Mouse (Mus musculus) erythroblast, embryonic 14.5 days (primary cell): ENCODE measurements around the gene Gm42715. TPM values are rescaled to one million over a fixed set of nuclear protein-coding genes. Genes with fewer than 3 reads are reported as not detected.

Experiments used
- H3K27me3 ChIP-seq: 2 replicates; pipeline ENCODE4 v1.6.1; 2012; ENCODE audit warnings: inconsistent platforms; ENCODE audit not compliant: control insufficient read depth
- H3K36me3 ChIP-seq: 2 replicates; pipeline ENCODE4 v1.6.1; 2012; ENCODE audit warnings: mild to moderate bottlenecking, inconsistent platforms; ENCODE audit not compliant: control insufficient read depth
- H3K4me1 ChIP-seq: 2 replicates; pipeline ENCODE4 v1.6.1; 2012; ENCODE audit warnings: inconsistent platforms; ENCODE audit not compliant: control insufficient read depth
- H3K4me3 ChIP-seq: replicated peaks from 2 replicates; pipeline ENCODE3; 2012; ENCODE audit warnings: moderate library complexity, mild to moderate bottlenecking, inconsistent platforms
- H3K9me3 ChIP-seq: 2 replicates; pipeline ENCODE4 v1.6.1; 2012; ENCODE audit warnings: low read length, inconsistent platforms, mixed read lengths; ENCODE audit not compliant: control insufficient read depth
- GATA1 ChIP-seq: IDR thresholded peaks from 2 replicates; pipeline ENCODE4 v1.6.1; 2012; ENCODE audit warnings: low read length, inconsistent platforms, mixed read lengths
- TAL1 ChIP-seq: IDR thresholded peaks from 3 replicates; pipeline ENCODE4 v1.6.1; 2012; ENCODE audit warnings: low read length, inconsistent platforms, mixed read lengths
- polyA plus RNA-seq: library from polyadenylated mRNA; stranded (reverse); fragments of >175 nt; gene quantifications from 2 replicates; pipeline ENCODE4 v1.2.3, GENCODE M21; 2012

The Gm42715 gene
- polyA plus RNA-seq, 1 experiment = 7.0 TPM

DNA sequence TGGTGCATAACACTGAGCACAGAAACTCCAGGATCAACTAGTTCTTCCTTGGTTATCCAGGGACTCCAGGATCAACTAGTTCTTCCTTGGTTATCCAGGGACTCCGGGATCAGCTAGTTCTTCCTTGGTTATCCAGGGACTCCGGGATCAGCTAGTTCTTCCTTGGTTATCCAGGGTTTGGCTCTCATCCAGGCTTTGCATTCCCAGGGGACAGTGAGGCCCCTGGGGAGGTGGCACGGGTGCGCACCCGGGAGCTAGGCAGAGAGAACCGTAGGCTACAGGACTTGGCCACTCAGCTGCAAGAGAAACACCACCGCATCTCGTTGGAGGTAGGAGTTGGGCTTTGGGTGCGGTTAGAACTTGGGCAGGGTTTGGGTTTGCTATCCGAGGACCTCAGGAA lies 71.7 kb downstream of the Gm42715 start:
- no peaks in the 10 kb centered on the region for H3K9me3 ChIP-seq
- H3K36me3 ChIP-seq = peaks cover 69% of the 10 kb centered on the region
- H3K27me3 ChIP-seq = no peaks in the 10 kb centered on the region
- TF ChIP-seq GATA1 = no peak
- no peak for TF ChIP-seq TAL1
- peaks cover 39% of the 10 kb centered on the region for H3K4me1 ChIP-seq
- no peak overlapping the region for H3K4me3 ChIP-seq

DNA sequence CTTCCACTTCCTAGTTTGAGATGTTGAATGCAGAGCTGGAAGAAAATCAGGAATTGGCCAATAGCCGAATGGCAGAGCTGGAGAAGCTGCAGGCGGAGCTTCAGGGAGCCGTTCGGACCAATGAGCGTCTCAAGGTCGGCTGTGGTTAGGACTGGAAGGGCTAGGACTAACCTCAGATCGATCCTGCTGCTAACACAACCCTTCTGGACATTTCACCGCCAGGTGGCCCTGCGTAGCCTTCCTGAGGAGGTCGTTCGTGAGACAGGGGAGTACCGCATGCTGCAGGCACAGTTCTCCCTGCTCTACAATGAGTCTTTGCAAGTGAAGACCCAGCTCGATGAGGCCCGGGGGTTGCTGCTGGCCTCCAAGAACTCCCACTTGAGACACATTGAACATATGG lies 73.2 kb downstream of the Gm42715 start:
- peaks cover 83% of the 10 kb centered on the region for H3K36me3 ChIP-seq
- H3K9me3 ChIP-seq = peaks cover 2% of the 10 kb centered on the region; the same call in 1 of the 2 replicates
- no peak overlapping the region for H3K4me3 ChIP-seq
- peaks cover 25% of the 10 kb centered on the region for H3K4me1 ChIP-seq
- TF ChIP-seq TAL1 (no peak), GATA1 (no peak)
- H3K27me3 ChIP-seq = no peaks in the 10 kb centered on the region

DNA sequence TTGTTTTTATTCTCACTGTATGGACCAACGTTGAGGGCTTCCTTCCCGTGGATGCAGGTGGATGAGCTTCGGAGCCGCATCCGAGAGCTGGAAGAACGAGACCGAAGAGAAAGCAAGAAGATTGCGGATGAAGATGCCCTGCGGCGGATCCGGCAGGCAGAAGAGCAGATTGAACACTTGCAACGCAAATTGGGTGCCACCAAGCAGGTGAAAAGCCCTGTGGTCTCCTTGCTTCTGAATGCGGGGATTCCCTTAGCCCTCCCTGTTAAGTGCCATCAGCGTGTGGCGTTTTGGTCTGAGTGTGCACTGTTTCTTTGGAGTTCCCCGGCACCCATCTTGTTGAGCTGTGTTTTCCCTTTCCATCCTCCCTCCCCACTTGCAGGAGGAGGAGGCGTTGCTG lies 77.4 kb downstream of the Gm42715 start:
- peaks cover 100% of the 10 kb centered on the region for H3K36me3 ChIP-seq
- H3K27me3 ChIP-seq = no peaks in the 10 kb centered on the region
- H3K4me3 ChIP-seq = no peak overlapping the region
- no peaks in the 10 kb centered on the region for H3K4me1 ChIP-seq
- no peak for TF ChIP-seq GATA1
- peaks cover 2% of the 10 kb centered on the region; the same call in 1 of the 2 replicates for H3K9me3 ChIP-seq

DNA sequence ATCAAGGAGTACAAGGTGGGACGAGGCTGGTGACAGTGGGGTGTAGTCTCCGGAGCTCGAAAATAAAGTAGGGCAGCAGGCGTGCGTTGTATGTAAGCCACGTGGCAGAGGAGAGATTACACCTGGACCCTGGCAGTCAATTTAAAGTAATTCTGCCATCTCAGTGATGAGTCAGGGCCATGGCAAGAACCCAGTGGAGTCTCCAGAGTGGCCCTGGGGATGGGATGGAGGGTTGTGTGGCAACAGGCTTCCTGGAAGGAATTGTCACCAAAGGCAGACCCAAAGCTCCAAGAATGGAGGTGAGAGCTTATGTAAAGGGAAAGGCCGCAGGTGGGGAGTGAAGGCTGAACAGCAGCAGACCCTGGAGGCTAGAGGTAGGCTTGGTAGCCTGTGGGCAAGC lies 81.2 kb downstream of the Gm42715 start:
- TF ChIP-seq TAL1 = no peak
- TF ChIP-seq GATA1 = no peak
- Histone ChIP-seq H3K9me3 (peaks cover 2% of the 10 kb centered on the region; the same call in 1 of the 2 replicates), H3K4me1 (no peaks in the 10 kb centered on the region), H3K27me3 (no peaks in the 10 kb centered on the region), H3K36me3 (peaks cover 94% of the 10 kb centered on the region), H3K4me3 (no peak overlapping the region)

DNA sequence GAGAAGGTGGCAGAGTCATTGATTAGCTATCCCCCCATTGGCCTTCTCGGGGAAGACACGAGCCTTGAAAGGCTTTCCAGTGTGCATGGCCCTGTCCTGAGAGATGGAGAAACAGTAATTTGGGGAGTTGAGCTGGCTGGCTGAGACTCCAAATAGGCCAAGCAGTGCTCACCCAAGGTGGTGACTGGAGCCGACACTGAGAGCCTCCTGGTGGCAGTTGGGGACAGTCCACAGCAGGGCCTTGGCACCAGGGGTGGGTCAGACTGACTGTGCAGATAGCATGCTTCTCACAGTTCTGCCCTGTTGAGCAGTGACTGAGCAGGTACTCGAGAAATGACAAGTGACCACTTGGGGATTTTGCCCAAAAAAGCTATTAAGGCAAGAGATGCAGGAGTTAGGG lies 82.4 kb downstream of the Gm42715 start:
- TF ChIP-seq GATA1 (no peak), TAL1 (no peak)
- Histone ChIP-seq H3K4me3 (no peak overlapping the region), H3K4me1 (no peaks in the 10 kb centered on the region), H3K36me3 (peaks cover 83% of the 10 kb centered on the region), H3K9me3 (no peaks in the 10 kb centered on the region), H3K27me3 (no peaks in the 10 kb centered on the region)

DNA sequence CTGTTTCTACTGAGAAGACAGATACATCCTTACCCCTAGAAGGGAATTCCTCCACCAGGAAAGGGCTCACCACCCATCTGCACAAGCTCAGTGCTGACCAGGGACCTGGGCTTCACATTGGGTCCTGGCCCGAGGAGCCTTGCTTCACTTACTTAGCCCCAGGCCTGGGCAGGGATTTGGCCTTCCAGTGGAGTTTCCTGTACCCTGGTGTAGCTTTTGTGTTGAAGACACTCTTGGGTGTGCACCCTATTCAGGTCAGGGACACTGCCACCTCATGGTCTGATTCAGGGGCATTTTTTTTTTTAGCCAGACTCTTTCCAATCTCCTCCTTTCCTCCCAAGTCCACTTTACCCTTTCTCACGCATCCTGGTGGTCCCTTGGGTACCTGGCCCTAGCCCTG lies 83.5 kb downstream of the Gm42715 start:
- Histone ChIP-seq H3K4me1 (peaks cover 2% of the 10 kb centered on the region; the same call in 1 of the 2 replicates), H3K27me3 (no peaks in the 10 kb centered on the region), H3K9me3 (no peaks in the 10 kb centered on the region), H3K4me3 (no peak overlapping the region), H3K36me3 (peaks cover 73% of the 10 kb centered on the region)
- TF ChIP-seq GATA1 = no peak
- TF ChIP-seq TAL1 = no peak

DNA sequence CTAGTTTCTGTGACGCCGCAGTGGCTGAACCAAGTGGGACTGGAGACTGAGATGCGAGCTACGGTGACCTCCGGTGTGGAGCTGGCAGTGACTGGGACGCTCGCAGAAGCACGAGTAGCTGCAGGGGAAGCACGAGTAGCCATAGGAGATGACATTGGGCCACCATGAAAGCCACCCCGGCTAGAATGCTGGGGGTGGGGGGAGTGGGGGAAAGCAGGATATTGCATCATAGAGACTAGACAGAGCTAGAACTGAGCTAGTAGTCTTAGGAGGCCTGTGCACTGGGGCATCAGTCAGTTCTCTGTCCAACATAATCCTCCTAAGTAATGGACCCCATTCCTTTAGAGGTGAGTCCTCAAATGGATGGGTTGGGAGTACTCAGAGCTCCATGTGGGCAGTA lies 84.9 kb downstream of the Gm42715 start:
- Histone ChIP-seq H3K4me1 (peaks cover 2% of the 10 kb centered on the region; the same call in 1 of the 2 replicates), H3K9me3 (no peaks in the 10 kb centered on the region), H3K27me3 (no peaks in the 10 kb centered on the region), H3K36me3 (peaks cover 60% of the 10 kb centered on the region), H3K4me3 (no peak overlapping the region)
- no peak for TF ChIP-seq GATA1
- no peak for TF ChIP-seq TAL1

DNA sequence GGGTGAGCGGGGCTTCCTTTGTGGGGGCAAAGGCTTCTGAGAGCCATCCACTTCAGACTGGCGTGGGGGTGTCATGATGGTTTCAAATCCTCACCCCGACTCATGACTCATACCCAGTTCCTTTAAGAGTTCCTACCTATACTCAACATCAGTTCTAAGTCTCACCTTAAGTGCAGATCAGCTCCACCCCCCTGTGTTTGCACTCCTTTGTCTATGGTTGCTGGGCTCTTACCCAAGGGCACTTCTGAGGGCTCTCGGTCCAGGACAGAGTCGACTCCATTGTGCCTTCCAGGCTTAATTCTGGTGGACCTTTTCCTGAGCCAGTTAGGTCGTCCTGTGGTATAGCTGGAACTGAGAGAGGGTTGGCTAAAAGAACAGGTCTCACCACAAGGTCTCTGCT lies 87.8 kb downstream of the Gm42715 start:
- Histone ChIP-seq H3K27me3 (no peaks in the 10 kb centered on the region), H3K9me3 (peaks cover 14% of the 10 kb centered on the region), H3K4me1 (peaks cover 2% of the 10 kb centered on the region; the same call in 1 of the 2 replicates), H3K36me3 (peaks cover 57% of the 10 kb centered on the region), H3K4me3 (no peak overlapping the region)
- TF ChIP-seq TAL1 (no peak), GATA1 (no peak)

DNA sequence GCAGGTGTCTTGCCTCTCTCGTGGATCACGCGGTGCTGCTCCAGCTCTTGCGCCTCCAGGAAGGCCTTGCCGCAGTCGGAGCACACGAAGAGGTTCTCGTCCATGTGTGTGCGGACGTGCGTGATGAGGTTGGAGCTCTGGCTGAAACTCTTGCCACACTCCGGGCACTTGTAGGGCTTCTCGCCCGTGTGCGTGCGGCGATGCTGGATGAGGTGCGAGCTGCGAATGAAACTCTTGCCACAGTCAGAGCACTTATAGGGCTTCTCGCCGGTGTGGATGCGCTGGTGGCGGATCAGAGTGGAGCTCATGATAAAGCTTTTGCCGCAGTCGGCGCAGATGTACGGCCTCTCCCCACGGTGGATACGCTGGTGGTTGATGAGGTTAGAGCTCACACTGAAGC lies 91.6 kb downstream of the Gm42715 start:
- Histone ChIP-seq H3K36me3 (peaks cover 33% of the 10 kb centered on the region), H3K9me3 (peaks cover 14% of the 10 kb centered on the region), H3K27me3 (peaks cover 29% of the 10 kb centered on the region), H3K4me1 (peaks cover 22% of the 10 kb centered on the region), H3K4me3 (no peak overlapping the region)
- no peak for TF ChIP-seq TAL1

DNA sequence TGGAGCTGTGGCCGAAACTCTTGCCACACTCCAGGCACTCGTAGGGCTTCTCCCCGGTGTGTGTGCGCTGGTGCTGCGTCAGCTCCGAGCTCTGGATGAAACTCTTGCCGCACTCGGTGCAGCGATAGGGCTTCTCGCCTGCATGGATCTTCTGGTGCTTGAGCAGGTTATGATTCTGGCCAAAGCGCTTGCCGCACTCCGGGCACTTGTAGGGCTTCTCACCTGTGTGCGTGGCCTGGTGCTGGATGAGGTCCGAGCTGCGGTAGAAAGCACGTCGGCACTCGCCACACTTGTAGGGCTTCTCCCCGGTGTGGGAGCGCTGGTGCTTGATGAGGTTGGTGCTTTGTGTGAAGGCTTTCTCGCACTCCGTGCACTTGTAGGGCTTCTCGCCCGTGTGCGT lies 92.2 kb downstream of the Gm42715 start:
- no peak overlapping the region for H3K4me3 ChIP-seq
- TF ChIP-seq GATA1 = no peak
- no peak for TF ChIP-seq TAL1
- H3K9me3 ChIP-seq = peaks cover 14% of the 10 kb centered on the region
- H3K27me3 ChIP-seq = peaks cover 32% of the 10 kb centered on the region
- peaks cover 33% of the 10 kb centered on the region for H3K36me3 ChIP-seq
- H3K4me1 ChIP-seq = peaks cover 26% of the 10 kb centered on the region
